Mouse (Mus musculus): Measurements from ENCODE around the gene Serhl. TPM values are rescaled to one million over a fixed set of nuclear protein-coding genes. Genes with fewer than 3 reads are reported as not detected.

The Serhl gene
- polyA plus RNA-seq (2012), result 4.2 and 5.6 TPM in 2 replicates

DNA sequence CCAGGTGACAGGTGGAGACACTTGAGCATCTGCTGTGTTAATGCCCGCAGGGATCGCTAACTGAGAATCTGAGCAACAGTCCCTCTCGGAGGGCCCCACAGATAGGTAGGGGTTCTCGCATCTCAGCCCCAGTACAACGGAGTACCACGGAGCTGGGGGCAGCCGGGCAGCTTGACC is at the start of gene Serhl:
Gene Serhl, plus strand, starts transcription at position 78 of the 177 bp plus-strand sequence.

GRCm38 (mm10) chr15:83122566-83123145 is 33.4 kb downstream of the Serhl start, which contains the start of gene Rrp7a:
Gene Rrp7a, minus strand, starts transcription at chr15:83122801.

GRCm38 (mm10) chr15:83149196-83150072 is 60.1 kb downstream of the Serhl start, which contains the start of gene Poldip3:
Gene Poldip3, minus strand, starts transcription at chr15:83149384.

Other genes starting within 250 kb of the Serhl start
- gene Tcf20, start 101.6 kb upstream of the Serhl start, polyA plus RNA-seq (2012), result 12.0 and 13.2 TPM in 2 replicates
- gene Nfam1, start 56.2 kb upstream of the Serhl start, polyA plus RNA-seq (2012), result 14.3 and 25.0 TPM in 2 replicates
- 101 TPM in 2 replicates for gene Rrp7a, start 33.3 kb downstream of the Serhl start, polyA plus RNA-seq (2012)
- gene Poldip3, start 59.9 kb downstream of the Serhl start, polyA plus RNA-seq (2012), result 133 and 159 TPM in 2 replicates
- gene Cyb5r3, start 83.1 kb downstream of the Serhl start, polyA plus RNA-seq (2012), result 57.5 and 67.0 TPM in 2 replicates
- 0.03 TPM in 1 of 2 replicates, not detected in the other for gene A4galt, start 162.3 kb downstream of the Serhl start, polyA plus RNA-seq (2012)

Measured in megakaryocyte-erythroid progenitor cell, adult 5 weeks (primary cell).